Mouse (Mus musculus) liver, postnatal 0 days (tissue): ENCODE data around the gene Zfp536.

Experiments used
- CTCF ChIP-seq: sonication (generic); IDR thresholded peaks from 2 replicates; pipeline ENCODE4 v1.5.1; 2016; ENCODE audit warnings: antibody characterized with exemption, low read depth
- EP300 ChIP-seq: IDR thresholded peaks from 2 replicates; pipeline ENCODE4 v1.6.1; 2016; ENCODE audit warnings: antibody characterized with exemption, low read depth, mild to moderate bottlenecking

DNA sequence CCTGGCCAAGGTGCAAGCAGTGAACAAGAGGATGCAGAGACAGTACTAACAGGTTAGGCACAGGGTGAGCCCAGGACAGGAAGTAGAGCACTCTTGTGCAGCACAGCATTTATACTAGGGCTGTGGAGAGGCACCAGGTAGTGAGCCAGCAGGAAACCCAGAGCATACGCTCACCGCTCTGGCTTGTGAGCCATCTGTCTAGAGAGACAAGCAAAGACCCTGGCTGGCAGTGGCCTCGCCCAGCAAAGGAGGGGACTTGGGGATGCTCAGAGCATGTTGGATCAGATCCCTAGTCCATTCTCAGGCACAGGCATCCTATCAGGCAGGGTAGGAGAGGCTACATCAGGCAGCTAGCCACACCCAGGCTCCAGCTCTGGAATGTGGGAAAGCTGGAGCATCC is 88.2 kb downstream of the Zfp536 start:
- TF ChIP-seq CTCF: no peak
- TF ChIP-seq EP300: no peak
